Mouse (Mus musculus) cerebellum, adult 8-10 months (tissue): ENCODE measurements around the gene Agbl2.

Source experiments
- DNase-seq: peaks from one replicate; pipeline ENCODE4 v3.0.0; 2022

Gene Agbl2

DNA sequence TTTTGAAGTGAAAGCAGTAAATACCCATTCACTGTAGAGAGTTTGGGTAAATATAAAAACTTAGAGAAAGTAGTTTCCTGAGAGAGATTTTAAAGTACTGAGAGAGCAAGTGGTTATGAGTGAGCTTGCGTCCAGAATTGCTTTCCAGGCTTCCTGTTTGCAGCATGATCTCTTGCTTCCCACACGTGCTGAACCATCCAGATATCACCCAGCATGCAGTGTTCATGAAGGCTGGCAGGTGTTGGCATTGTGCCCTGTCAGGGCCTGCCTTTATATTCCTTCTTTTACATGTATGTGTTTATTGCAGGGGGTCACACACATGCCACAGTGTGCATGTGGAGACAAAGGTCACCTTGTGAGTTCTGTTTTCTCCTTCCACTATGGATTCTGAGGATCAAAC is 92.7 kb downstream of the Agbl2 start:
- DNase-seq, result no peak

DNA sequence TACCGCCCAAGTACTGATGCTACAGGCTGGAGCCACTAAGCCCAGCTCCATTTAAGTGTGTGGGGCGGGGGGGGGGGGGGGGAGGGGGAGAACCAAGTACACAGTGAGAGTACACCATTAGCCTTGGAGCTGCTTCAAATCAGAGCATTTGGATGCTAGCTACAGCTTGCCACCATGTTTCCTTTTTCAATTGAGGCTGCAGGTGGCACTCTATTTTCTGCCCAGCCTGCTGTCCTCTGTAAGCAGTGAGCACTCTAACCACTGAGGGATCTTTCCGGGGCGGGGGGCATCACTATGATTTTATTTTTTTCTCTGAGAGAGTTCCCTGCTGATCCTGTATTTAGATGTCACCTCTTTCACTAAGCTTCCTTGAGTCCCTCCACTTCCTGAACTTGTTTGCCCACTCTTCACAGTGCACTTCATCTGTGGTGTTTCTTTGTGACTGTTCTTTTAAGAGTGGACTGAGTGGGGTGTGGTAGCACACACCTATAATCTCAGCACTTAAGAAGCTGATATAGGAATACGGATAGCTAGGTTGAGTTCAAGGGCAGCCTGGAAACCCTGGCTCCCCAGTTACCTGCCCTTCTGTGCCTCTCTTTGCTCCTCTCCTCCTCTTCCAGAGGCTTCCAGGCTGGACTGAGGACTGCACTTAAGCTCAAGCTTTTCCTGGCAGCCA is 95.2 kb downstream of the Agbl2 start:
- no peak for DNase-seq

DNA sequence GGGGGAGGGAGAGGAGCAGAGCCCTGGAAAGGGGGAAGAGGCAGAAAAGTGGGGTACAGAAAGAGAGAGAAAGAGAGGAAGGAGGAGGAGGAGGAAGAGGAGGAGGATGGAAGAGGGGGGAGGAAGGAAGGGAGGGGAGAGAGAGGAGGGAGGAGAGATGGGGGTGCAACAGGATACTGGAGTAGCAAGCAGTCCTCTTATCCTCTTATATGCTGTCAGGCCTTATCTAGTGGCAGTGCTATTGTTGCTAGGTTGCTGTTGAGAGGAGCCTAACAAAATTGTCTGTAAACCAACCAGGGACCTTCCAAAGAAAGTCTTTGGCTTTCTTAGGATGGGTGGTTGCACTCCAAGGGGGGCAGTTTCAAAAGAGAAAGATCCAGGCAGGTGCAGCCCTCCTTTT is 96.9 kb downstream of the Agbl2 start:
- no peak for DNase-seq

- no peak for DNase-seq
Measured at GRCm38 (mm10) chr2:90880144-90880785, 97.7 kb downstream of the Agbl2 start.

DNA sequence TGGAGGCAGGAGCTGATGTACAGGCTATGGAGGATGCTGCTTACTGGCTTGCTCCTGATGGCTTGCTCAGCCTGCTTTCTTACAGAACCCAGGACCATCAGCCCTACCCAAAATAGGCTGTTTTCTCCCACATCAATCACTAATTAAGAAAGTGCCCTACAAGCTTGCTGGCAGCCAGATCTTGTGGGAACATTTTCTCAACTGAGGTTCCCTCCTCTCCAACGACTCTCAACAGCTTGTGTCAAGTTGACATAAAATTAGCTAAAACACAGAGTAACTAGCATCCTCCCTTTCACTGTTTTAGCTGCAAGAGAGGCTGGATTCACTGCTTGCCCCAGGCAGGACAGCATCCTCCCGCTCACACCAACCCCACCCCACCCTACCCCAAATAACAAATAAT is 99.3 kb downstream of the Agbl2 start:
- no peak for DNase-seq
